Mouse (Mus musculus): ENCODE measurements at regions not wholly inside any gene's neighbourhood (a gene's known extent, or its start where the extent isn't known, plus 50 kb on each side); places are given as distances from the start of the nearest gene placed in this dataset.

GRCm38 (mm10) chr6:89251641-89252040 lies 110.8 kb downstream of the Plxna1 start:
- Histone ChIP-seq H3K9ac (ENCODE audit: low read depth, low read length) (no peak overlapping the region), H3K4me1 (replicated peaks; ENCODE audit: insufficient read depth, low read length) (no peaks in the 10 kb centered on the region), H3K27ac (no peak overlapping the region), H3K36me3 (ENCODE audit: insufficient read depth, low read length) (no peaks in the 10 kb centered on the region), H3K4me2 (ENCODE audit: low read length) (no peak overlapping the region), H3K27me3 (ENCODE audit: insufficient read depth, low read length) (no peaks in the 10 kb centered on the region), H3K9me3 (replicated peaks; ENCODE audit: low read length) (no peaks in the 10 kb centered on the region), H3K4me3 (replicated peaks; ENCODE audit: low read depth, low read length) (no peak overlapping the region)
- no peak for DNase-seq (ENCODE audit: low spot score)
- 81% methylated on average over 4 of the region's 4 CpGs for WGBS
- TF ChIP-seq CTCF (IDR thresholded peaks at IDR 0.05; ENCODE audit: low read depth) = no peak
- no peak for ATAC-seq (replicated peaks; ENCODE audit: low FRiP score, low read depth)

GRCm38 (mm10) chr6:89256022-89256421 lies 106.4 kb downstream of the Plxna1 start:
- no peak overlapping the region for H3K27ac ChIP-seq
- H3K4me1 ChIP-seq (replicated peaks; ENCODE audit: insufficient read depth, low read length) = no peaks in the 10 kb centered on the region
- no peaks in the 10 kb centered on the region for H3K9me3 ChIP-seq (replicated peaks; ENCODE audit: low read length)
- ATAC-seq (replicated peaks; ENCODE audit: low FRiP score, low read depth) (no peak), DNase-seq (ENCODE audit: low spot score) (no peak)
- H3K36me3 ChIP-seq (ENCODE audit: insufficient read depth, low read length) = no peaks in the 10 kb centered on the region
- H3K4me2 ChIP-seq (ENCODE audit: low read length) = no peak overlapping the region
- no peaks in the 10 kb centered on the region for H3K27me3 ChIP-seq (ENCODE audit: insufficient read depth, low read length)
- no peak overlapping the region for H3K4me3 ChIP-seq (replicated peaks; ENCODE audit: low read depth, low read length)
- H3K9ac ChIP-seq (ENCODE audit: low read depth, low read length) = no peak overlapping the region
- 36% methylated on average over 4 of the region's 4 CpGs for WGBS
- no peak for TF ChIP-seq CTCF (IDR thresholded peaks at IDR 0.05; ENCODE audit: low read depth)

- H3K4me2 ChIP-seq (ENCODE audit: low read length) = no peak overlapping the region
- H3K36me3 ChIP-seq (ENCODE audit: insufficient read depth, low read length) = no peaks in the 10 kb centered on the region
- H3K4me3 ChIP-seq (replicated peaks; ENCODE audit: low read depth, low read length) = no peak overlapping the region
- 58% methylated on average over 8 of the region's 8 CpGs for WGBS
- H3K27me3 ChIP-seq (ENCODE audit: insufficient read depth, low read length) = no peaks in the 10 kb centered on the region
- DNase-seq (ENCODE audit: low spot score) (no peak), ATAC-seq (replicated peaks; ENCODE audit: low FRiP score, low read depth) (no peak; the same call in 1 of the 2 replicates)
- no peak overlapping the region for H3K27ac ChIP-seq
- TF ChIP-seq CTCF (IDR thresholded peaks at IDR 0.05; ENCODE audit: low read depth) = no peak
- no peaks in the 10 kb centered on the region for H3K4me1 ChIP-seq (replicated peaks; ENCODE audit: insufficient read depth, low read length)
- H3K9me3 ChIP-seq (replicated peaks; ENCODE audit: low read length) = no peaks in the 10 kb centered on the region
- no peak overlapping the region for H3K9ac ChIP-seq (ENCODE audit: low read depth, low read length)
Observed at GRCm38 (mm10) chr6:89256630-89257292, 105.7 kb downstream of the Plxna1 start.

GRCm38 (mm10) chr6:89257416-89257815 lies 105.0 kb downstream of the Plxna1 start:
- Histone ChIP-seq H3K4me1 (replicated peaks; ENCODE audit: insufficient read depth, low read length) (no peaks in the 10 kb centered on the region), H3K9me3 (replicated peaks; ENCODE audit: low read length) (no peaks in the 10 kb centered on the region), H3K27ac (no peak overlapping the region), H3K4me3 (replicated peaks; ENCODE audit: low read depth, low read length) (no peak overlapping the region), H3K36me3 (ENCODE audit: insufficient read depth, low read length) (no peaks in the 10 kb centered on the region), H3K4me2 (ENCODE audit: low read length) (no peak overlapping the region), H3K9ac (ENCODE audit: low read depth, low read length) (no peak overlapping the region), H3K27me3 (ENCODE audit: insufficient read depth, low read length) (no peaks in the 10 kb centered on the region)
- ATAC-seq (replicated peaks; ENCODE audit: low FRiP score, low read depth) (no peak), DNase-seq (ENCODE audit: low spot score) (no peak)
- 75% methylated on average over 6 of the region's 6 CpGs for WGBS
- TF ChIP-seq CTCF (IDR thresholded peaks at IDR 0.05; ENCODE audit: low read depth) = no peak

- TF ChIP-seq CTCF (IDR thresholded peaks at IDR 0.05; ENCODE audit: low read depth) = no peak
- no peak overlapping the region for H3K4me2 ChIP-seq (ENCODE audit: low read length)
- no peak for ATAC-seq (replicated peaks; ENCODE audit: low FRiP score, low read depth)
- no peaks in the 10 kb centered on the region for H3K4me1 ChIP-seq (replicated peaks; ENCODE audit: insufficient read depth, low read length)
- no peaks in the 10 kb centered on the region for H3K36me3 ChIP-seq (ENCODE audit: insufficient read depth, low read length)
- no peak overlapping the region for H3K9ac ChIP-seq (ENCODE audit: low read depth, low read length)
- H3K27ac ChIP-seq = no peak overlapping the region
- WGBS = 66% methylated on average over 4 of the region's 4 CpGs
- H3K9me3 ChIP-seq (replicated peaks; ENCODE audit: low read length) = no peaks in the 10 kb centered on the region
- DNase-seq (ENCODE audit: low spot score) = no peak
- no peaks in the 10 kb centered on the region for H3K27me3 ChIP-seq (ENCODE audit: insufficient read depth, low read length)
- no peak overlapping the region for H3K4me3 ChIP-seq (replicated peaks; ENCODE audit: low read depth, low read length)
Observed at GRCm38 (mm10) chr6:89258140-89258539, 104.3 kb downstream of the Plxna1 start.

- Histone ChIP-seq H3K27me3 (ENCODE audit: insufficient read depth, low read length) (no peaks in the 10 kb centered on the region), H3K4me1 (replicated peaks; ENCODE audit: insufficient read depth, low read length) (no peaks in the 10 kb centered on the region), H3K9me3 (replicated peaks; ENCODE audit: low read length) (no peaks in the 10 kb centered on the region), H3K9ac (ENCODE audit: low read depth, low read length) (no peak overlapping the region), H3K4me3 (replicated peaks; ENCODE audit: low read depth, low read length) (no peak overlapping the region), H3K4me2 (ENCODE audit: low read length) (no peak overlapping the region), H3K27ac (no peak overlapping the region), H3K36me3 (ENCODE audit: insufficient read depth, low read length) (no peaks in the 10 kb centered on the region)
- TF ChIP-seq CTCF (IDR thresholded peaks at IDR 0.05; ENCODE audit: low read depth) = no peak
- ATAC-seq (replicated peaks; ENCODE audit: low FRiP score, low read depth) = no peak
- no peak for DNase-seq (ENCODE audit: low spot score)
- WGBS = 65% methylated on average over 11 of the region's 11 CpGs
Observed at GRCm38 (mm10) chr6:89259406-89259994, 102.9 kb downstream of the Plxna1 start.

Measured in kidney, postnatal 0 days (tissue).